Mouse (Mus musculus) heart, postnatal 25 days (tissue): ENCODE data around the gene Gmds. TPM values are rescaled to one million over a fixed set of nuclear protein-coding genes. Genes with fewer than 3 reads are reported as not detected.

Source experiments
- DNase-seq: peaks from one replicate; pipeline ENCODE4 v3.0.0; 2022; ENCODE audit warnings: low spot score
- intact Hi-C: fragments of 180-260 bp; cut with DNase I; formaldehyde crosslinking; loops from one replicate; pipeline ENCODE4 v1.15.1; 2025
- total RNA-seq, 2 experiments: library from RNA; stranded (reverse); gene quantifications; 2 replicates each; pipeline ENCODE4 v1.2.3; 2021

The Gmds gene
- total RNA-seq, 2 experiments from 2014 or later, result 4.5 to 5.1 TPM

GRCm38 (mm10) chr13:32047980-32048959 lies 290.3 kb downstream of the Gmds start:
- DNase-seq, result no peak
- intact Hi-C loops, result no loop called here

GRCm38 (mm10) chr13:32046961-32047360 lies 291.6 kb downstream of the Gmds start:
- intact Hi-C loops, result no loop called here
- no peak for DNase-seq

- intact Hi-C loops, result no loop called here
Measured at GRCm38 (mm10) chr13:32042748-32043147, 295.8 kb downstream of the Gmds start.

GRCm38 (mm10) chr13:32040822-32041221 lies 297.7 kb downstream of the Gmds start:
- intact Hi-C loops, result no loop called here
- no peak for DNase-seq

More at GRCm38 (mm10) chr13:32042748-32043147, 295.8 kb downstream of the Gmds start:
- no peak for DNase-seq

GRCm38 (mm10) chr13:32036902-32037301 lies 301.6 kb downstream of the Gmds start:
- intact Hi-C loops, result no loop called here
- DNase-seq, result no peak

- intact Hi-C loops, result no loop called here
- DNase-seq, result no peak
Measured at GRCm38 (mm10) chr13:32034799-32035448, 303.6 kb downstream of the Gmds start.

GRCm38 (mm10) chr13:32034139-32034538 lies 304.4 kb downstream of the Gmds start:
- DNase-seq, result no peak
- intact Hi-C loops, result no loop called here

GRCm38 (mm10) chr13:32026226-32026975 lies 312.1 kb downstream of the Gmds start:
- DNase-seq, result no peak
- intact Hi-C loops, result no loop called here

GRCm38 (mm10) chr13:32024822-32025221 lies 313.7 kb downstream of the Gmds start:
- intact Hi-C loops, result no loop called here

GRCm38 (mm10) chr13:32020455-32021249 lies 317.9 kb downstream of the Gmds start:
- intact Hi-C loops, result no loop called here
- no peak for DNase-seq

More at GRCm38 (mm10) chr13:32024822-32025221, 313.7 kb downstream of the Gmds start:
- DNase-seq, result no peak

GRCm38 (mm10) chr13:32019256-32019620 lies 319.3 kb downstream of the Gmds start:
- intact Hi-C loops, result loop anchor here (5.0 kb wide), 1 partner anchor 148 kb away; no protein-coding TSS in a partner anchor
- no peak for DNase-seq

- peak; percentile 57 for DNase-seq
- intact Hi-C loops, result loop anchor here (5.0 kb wide), 1 partner anchor 149 kb away; no protein-coding TSS in a partner anchor
Measured at GRCm38 (mm10) chr13:32018518-32019255, 319.9 kb downstream of the Gmds start.

GRCm38 (mm10) chr13:32008802-32009201 lies 329.7 kb downstream of the Gmds start:
- DNase-seq, result no peak
- intact Hi-C loops, result loop anchor here (5.0 kb wide), 1 partner anchor 202 kb away; the partner anchor contains the start of gene Foxc1

- no peak for DNase-seq
- intact Hi-C loops, result loop anchor here (5.0 kb wide), 1 partner anchor 201 kb away; the partner anchor contains the start of gene Foxc1
Measured at GRCm38 (mm10) chr13:32008116-32008641, 330.4 kb downstream of the Gmds start.

GRCm38 (mm10) chr13:31993391-31993790 lies 345.1 kb downstream of the Gmds start:
- DNase-seq, result no peak
- intact Hi-C loops, result no loop called here

- intact Hi-C loops, result no loop called here
- no peak for DNase-seq
Measured at GRCm38 (mm10) chr13:31992409-31993201, 345.9 kb downstream of the Gmds start.

- intact Hi-C loops, result no loop called here
- DNase-seq, result no peak
Measured at GRCm38 (mm10) chr13:31981198-31981597, 357.3 kb downstream of the Gmds start.
